Mouse (Mus musculus): ENCODE data around the gene Npb.

Npb gene

DNA sequence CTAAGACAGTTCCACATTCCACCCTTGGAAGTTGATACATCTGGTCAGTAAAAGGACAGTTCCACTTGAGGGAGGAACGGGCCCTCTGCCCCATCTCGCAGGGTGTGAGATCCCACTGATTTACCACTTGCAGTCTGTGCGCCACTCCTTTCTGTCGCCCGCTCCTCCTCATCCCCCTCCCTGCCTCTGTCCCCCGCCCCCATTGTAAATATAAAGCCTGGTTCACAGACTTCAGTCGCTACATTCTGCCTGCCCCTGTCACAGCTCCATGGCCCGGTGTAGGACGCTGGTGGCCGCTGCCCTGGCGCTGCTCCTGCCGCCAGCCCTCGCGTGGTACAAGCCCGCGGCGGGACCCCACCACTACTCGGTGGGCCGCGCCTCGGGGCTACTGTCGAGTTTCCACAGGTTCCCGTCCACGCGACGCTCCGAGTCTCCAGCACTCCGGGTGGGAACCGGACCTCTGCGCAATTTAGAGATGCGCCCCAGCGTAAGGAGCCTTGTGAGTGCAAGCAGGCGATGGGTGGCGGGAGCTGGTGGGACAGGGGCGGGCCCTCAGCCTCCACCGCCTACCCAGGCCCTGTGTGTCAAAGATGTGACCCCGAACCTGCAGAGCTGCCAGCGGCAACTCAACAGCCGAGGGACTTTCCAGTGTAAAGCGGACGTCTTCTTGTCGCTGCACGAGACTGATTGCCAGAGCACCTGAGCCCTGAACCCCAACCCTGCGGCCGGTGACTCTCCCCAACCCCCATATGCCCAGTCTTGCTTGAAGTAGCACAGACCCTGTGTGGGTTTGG lies at the start of gene Npb:
Gene Npb, plus strand, starts transcription at position 237 of the 794 bp plus-strand sequence.
- TF ChIP-seq GATA4 (IDR thresholded peaks at IDR 0.05; ENCODE audit: insufficient replicate concordance, low read length): no peak

DNA sequence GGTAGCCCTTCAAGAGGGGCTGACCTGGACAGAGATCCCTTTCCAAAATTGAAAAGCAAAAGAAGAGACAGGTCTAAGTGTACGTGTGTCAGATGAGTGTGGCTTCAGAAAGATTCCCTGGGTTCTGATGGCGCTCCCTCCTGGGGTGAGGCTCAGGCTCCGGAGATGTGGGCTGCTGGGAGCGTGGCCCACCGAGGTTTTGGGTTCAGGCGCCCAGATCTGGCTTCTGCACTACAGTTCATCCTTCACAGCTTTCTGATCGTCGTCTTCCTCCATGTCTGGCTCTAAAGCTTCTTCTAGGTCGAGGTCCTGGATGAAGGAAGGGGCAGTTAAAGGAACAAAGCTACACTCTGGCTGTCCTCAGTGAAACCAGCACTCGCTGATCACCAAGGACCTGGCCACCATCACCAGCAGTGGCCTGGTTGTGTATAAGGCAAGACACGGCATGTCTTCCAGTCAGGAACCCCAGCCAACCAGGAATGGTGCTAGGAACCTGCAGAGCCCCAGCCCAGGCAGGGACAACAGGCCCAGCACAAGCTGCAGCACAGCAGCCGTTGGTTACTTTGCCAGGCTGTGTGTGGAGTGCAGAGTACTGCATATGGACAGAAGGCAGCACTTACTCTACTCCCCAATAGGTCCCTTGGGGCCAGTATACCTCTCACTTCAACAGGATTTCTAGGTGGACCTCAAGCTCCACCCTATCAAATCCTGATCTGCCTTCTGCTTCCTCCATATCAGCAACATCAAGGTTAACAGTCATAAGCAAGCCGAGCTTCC lies 47.1 kb upstream of the Npb start:
- TF ChIP-seq GATA4 (IDR thresholded peaks at IDR 0.05; ENCODE audit: insufficient replicate concordance, low read length): no peak

DNA sequence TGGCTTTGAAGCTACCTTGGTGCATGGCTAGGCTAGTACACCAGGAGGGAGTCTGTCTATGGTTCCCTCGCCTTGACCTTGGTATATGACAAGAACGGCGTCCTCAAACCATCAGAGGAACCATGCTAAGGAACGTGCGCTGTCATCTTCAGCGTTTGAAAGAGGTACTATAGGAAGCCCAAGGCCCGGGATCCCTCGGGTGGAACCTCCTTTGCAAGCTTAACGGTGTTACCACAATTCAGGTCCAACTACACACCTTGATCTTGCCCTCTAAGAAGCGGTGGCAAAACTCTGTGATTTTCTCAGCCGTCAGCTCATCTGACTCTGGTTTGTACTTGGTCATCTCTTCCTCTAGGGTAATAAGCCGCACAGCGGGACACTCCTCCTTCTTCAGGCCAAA lies 45.3 kb upstream of the Npb start:
- TF ChIP-seq GATA4 (IDR thresholded peaks at IDR 0.05; ENCODE audit: insufficient replicate concordance, low read length): no peak

DNA sequence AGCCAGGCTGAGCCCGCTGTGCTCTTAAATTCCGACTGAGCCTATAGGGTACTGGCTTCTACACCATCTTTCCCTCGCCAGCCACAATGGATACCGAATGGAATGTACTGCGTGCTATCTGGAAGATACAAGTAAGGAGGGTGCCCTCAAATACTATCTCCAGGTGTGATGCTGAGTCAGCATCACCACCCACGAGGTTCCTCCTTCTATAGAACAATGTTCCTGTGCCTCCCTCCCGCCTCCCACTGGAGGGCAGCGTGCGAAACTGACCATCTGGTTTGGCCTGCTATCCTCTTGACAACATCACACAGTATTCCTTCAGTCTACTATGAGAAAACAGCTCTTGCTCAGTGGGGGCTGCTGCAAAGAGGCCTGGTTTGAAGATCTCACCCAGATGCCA lies 43.2 kb upstream of the Npb start:
- no peak for TF ChIP-seq GATA4 (IDR thresholded peaks at IDR 0.05; ENCODE audit: insufficient replicate concordance, low read length)

DNA sequence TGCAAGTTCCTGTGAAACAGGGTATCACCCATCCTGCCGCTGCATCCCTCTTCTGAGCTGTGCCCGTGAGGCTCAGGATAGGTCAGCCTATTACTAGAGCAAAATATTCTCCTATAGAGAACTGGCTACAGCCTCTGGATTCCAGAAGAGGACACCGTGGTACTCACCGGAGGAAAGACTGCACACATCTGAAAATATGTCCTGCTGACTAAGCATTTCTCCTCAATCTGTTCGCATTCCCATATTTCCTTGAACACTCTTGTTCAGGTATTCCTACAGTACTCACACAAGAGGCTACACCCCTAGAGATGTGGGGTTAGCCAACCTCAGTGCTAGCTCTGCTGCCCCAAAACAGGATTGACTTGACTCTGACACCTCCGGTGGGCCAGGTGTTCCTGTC lies 40.0 kb upstream of the Npb start:
- TF ChIP-seq GATA4 (IDR thresholded peaks at IDR 0.05; ENCODE audit: insufficient replicate concordance, low read length): no peak

GRCm38 (mm10) chr11:120571122-120571521 lies 37.2 kb upstream of the Npb start:
- peak; percentile 59; the same call in 1 of the 2 replicates for TF ChIP-seq GATA4 (IDR thresholded peaks at IDR 0.05; ENCODE audit: insufficient replicate concordance, low read length)

GRCm38 (mm10) chr11:120571754-120572416 lies 36.4 kb upstream of the Npb start:
- TF ChIP-seq GATA4 (IDR thresholded peaks at IDR 0.05; ENCODE audit: insufficient replicate concordance, low read length): no peak

DNA sequence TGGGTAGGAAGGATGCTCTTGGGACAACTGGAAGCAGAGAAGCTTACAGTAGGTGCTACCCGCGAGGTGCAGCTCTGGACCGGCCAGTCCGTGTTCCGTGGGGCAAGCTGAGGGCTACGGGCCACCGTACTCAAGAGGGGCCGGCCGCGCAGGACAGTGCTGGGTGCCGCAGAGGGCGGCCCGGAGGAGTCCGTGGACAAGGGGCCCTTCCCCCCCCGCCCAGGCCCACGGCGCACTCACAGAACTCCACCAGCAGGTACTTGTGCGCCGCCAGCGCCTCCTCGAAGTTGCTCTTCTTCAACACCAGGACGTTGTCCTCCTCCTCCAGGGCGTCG lies 35.9 kb upstream of the Npb start:
- TF ChIP-seq GATA4 (IDR thresholded peaks at IDR 0.05; ENCODE audit: insufficient replicate concordance, low read length): no peak

GRCm38 (mm10) chr11:120572752-120573584 lies 35.3 kb upstream of the Npb start, which contains the start of gene P4hb:
Gene P4hb, minus strand, starts transcription at chr11:120573253.
- no peak for TF ChIP-seq GATA4 (IDR thresholded peaks at IDR 0.05; ENCODE audit: insufficient replicate concordance, low read length)

DNA sequence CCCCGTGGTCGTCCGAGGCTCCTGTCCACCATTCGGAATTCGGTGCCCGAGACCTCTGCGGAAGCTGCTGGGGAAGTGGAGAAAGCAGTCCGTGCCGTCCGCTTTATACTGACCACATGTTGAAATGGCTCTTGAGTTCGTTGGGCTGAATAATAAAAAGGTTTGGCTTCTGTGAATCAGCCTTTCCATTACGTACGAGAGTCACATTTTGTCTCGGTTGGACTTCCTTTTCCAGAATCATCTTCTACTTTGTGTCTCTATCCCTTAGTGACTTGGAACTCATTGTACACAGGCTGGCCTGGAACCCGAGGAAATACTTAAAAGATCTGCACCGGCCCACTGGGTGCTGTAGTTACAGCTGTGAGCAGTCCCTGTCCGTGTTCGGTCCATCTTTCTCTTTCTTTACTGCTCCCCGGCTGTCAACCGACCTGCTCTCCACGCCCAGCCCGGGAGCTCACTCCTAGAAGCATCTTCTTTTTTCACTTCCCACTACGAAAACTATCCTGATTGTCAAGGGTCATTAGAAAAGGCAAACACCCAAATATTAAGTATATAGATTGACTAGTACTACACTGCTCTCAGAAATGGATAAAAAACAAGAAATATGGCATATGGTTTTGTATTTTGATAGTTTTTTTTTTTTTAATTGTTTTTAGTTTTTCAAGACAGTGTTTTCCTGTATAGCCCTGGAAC lies 34.5 kb upstream of the Npb start:
- TF ChIP-seq GATA4 (IDR thresholded peaks at IDR 0.05; ENCODE audit: insufficient replicate concordance, low read length): no peak

- no peak for TF ChIP-seq GATA4 (IDR thresholded peaks at IDR 0.05; ENCODE audit: insufficient replicate concordance, low read length)
These were observed 34.0 kb upstream of the Npb start for GRCm38 (mm10) chr11:120574278-120574600.

DNA sequence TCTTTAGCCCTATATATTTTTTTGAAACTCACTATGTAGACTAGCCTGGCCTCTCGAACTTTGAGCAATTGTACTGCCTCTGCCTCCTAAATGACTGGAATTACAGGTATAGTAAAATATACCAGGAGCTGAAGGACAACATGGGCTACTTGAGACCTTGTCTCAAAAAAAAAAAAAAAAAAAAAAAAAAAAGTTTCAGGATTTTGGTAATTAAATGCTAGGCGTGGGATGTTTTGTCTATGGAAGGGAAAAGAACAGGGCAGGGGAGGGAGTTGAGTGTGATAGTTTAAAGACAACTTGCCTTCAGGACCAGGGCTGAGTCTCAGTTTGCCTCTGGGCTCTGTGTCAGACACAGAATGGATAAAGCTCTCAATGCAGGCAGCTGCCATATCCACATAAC lies 33.2 kb upstream of the Npb start:
- TF ChIP-seq GATA4 (IDR thresholded peaks at IDR 0.05; ENCODE audit: insufficient replicate concordance, low read length): no peak

DNA sequence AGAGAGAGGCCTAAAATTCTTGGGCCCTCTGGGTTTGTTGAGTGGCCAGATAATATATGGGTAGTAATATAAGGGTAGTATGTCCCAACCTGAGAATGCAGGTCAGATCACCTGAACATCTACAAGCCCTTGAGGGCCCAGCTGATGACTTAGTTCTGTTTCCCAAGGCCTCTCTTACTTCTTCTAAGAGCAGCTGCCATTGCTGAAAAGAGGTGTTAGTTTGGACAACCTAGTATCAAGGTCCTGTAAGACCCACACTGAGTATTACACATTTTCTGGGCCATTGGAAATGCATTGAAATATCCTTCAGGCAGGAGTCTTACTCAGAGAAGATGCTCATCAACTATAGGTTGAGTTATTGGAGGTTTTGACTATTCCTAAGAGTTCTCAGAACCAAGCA lies 32.3 kb upstream of the Npb start:
- no peak for TF ChIP-seq GATA4 (IDR thresholded peaks at IDR 0.05; ENCODE audit: insufficient replicate concordance, low read length)

DNA sequence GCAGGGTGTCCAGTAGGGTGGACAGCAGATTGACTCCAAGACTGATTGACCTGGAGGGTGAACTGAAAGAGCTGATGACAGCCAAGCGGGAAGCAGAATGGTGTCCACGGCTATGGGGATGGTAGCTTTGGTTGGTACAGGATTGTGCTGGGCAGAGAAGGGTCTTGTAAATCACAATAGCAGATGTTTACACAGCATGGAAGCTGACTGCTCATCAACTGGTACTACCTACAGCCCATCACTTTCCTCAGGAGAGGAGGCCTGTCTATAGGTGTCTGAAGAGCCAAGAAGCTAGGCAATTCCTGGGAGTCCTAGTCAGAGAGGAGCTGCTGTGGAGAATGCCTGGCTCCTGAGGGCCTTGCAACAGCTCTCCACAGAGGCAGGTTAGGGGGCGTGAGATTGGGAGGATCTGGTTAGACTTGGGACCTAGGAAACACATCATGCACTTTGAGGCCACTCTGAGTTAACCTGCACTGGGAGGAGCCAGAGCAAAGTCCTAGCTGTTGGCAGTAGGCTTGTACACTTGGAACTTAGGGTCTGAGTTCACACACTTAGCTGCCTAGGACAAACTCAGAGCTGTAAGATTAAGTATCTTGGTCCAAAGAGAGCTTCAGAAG lies 31.8 kb upstream of the Npb start:
- TF ChIP-seq GATA4 (IDR thresholded peaks at IDR 0.05; ENCODE audit: insufficient replicate concordance, low read length): no peak

All from liver, adult (tissue).